Mouse (Mus musculus) yolk sac, embryonic 10.5 days (tissue): ENCODE data around the gene Slc25a38.
A peak's percentile ranks its signal among the peaks of the same experiment; 100 is the strongest.

Experiments
- DNase-seq: peaks from one replicate; pipeline ENCODE4 v3.0.0-alpha.2; 2017; ENCODE audit warnings: low spot score

Gene Slc25a38

DNA sequence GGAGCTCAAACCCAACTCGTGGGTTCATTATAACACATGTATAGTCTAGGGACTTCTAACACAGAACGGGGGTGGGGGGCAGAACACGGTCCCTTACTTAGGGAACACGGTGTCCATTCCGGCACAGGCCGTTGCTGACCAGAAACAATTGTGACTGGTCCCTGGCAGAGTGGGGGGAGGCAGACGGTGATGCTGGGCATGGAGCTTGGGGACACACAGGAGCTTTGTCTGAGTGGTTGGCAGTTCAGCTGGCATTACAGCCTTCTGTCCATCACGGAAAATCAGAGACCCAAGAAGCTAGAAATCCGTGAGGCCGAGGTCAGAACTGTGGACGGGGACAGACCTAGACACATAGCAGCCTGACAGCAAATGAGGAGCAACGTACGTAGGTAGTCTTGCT, 34.3 kb downstream of the Slc25a38 start:
- no peak for DNase-seq

DNA sequence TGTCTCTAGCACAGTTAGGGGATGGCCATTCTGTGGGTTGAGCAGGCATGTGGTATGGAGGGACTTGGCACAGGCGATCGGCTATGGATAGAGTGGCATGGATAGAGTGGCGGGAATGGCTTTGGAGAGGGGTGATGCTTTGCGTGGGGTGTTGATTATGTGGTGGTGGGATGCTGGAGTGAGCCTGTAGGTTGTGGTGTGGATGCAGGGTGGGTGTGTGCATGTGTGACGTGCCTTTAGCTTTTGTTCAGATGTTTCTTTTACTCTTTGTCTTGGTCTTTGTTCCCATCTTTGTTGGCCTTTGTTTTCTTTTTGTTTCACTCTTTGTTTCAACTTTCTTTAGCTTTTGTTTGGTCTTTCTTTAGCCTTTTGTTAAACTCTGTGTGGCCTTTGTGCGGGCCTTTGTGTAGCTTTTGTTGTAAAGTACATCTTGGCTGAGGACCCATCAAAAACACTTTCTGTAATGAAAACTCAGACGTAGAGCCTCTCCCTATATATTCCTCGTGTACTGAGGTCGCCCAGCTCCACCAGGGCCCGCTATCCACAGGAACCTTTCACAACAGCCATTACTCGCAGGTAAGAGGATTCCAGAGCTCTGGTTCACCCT, 39.2 kb downstream of the Slc25a38 start, which contains the start of gene Mobp:
Mobp (plus strand) TSS at position 486 of the 607 bp plus-strand sequence.
- DNase-seq, result no peak

DNA sequence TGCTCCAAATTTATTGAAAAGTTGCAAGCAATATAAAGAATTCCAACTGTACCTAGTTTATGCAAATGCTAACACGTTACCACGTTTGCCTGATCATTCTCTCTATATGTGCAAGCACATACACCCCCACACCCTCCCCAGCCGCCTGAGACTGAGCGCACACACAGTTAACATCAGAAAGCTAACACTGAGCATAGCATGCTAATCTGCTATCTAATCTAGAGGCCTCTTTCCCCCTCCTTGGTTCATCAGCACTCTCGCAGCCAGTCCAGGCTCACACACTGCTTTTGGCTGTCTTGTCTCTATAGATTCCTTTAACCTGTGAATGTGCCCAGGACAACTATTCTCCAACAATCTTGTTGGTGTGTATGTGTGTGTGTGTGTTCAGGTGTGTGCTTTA, 41.0 kb downstream of the Slc25a38 start:
- no peak for DNase-seq

DNA sequence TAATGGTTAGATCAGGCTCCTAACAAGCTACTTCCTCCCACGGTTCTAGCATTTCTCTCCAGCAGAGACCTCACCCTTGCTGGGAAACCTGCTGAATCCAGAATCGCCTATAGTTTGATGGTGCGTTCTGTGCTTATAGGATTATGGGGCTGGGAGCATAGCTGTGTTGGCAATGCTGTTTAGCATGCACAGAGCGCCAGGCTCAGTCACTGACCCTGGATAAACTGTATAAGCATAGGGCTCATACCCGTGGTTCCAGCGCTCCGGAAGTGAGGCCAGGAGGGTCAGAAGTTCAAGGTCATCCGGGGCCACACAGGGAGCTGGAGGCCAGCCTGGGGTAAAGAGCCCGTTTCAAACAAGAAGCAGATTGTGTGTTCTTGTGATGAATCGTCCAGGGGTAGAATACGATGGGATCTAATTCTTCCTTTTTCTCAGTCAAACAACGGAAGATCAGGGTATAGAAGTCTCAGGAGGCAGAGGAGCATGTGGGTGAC, 41.8 kb downstream of the Slc25a38 start:
- DNase-seq, result no peak

DNA sequence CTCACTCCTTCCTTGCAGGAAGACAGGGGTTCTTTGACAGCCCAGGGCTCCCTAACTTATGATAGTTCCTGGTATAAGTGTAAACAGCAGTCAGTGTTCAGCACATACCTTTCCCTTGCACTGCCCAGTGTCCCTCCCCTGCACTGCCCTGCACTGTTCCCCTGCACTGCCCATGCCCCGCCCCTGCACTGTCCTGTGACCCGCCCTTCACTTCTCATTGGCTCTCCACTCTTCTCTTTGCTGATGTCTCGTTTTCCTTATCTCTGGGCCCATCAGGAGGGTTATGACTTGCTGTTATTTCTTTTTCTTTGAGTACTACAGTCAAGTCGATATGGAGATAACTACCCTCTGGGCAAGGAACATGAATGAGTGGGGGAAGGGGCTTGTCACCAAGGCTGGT, 47.9 kb downstream of the Slc25a38 start:
- DNase-seq, result no peak

DNA sequence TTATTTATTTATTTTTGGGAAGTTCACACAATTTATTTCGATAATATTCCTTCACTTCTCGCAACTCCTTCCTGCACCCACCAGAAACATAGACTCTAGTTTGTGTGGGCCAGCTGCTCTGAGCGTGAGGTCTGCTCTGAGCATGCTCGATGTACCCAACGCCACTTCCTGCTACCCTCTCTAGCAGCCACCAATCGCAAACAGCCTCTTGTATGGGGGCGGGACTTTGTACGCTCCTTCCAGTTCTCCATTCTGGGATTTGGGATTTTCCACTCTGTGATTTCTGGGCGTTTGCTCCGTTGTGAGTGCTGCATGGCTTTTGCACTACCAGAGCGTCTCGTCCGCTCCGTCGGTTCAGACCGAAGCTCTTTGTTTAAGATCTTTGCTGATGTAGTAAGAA, 53.7 kb downstream of the Slc25a38 start:
- no peak for DNase-seq

DNA sequence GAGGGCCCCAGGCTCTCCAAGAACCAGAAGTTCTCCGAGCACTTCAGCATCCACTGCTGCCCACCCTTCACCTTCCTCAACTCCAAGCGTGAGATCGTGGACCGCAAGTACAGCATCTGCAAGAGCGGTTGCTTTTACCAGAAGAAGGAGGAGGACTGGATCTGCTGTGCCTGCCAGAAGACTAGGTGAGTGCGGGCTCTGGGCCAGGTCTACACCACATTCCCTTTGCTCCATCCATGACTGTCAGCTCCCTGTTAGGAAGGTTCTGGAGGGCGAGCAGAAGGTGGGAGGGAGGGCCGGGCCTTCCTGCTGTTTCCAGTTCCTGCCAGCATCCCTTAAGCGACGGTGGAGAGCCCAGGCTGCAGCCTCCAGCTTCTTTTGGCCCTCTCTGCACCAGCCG, 57.7 kb downstream of the Slc25a38 start:
- no peak for DNase-seq

DNA sequence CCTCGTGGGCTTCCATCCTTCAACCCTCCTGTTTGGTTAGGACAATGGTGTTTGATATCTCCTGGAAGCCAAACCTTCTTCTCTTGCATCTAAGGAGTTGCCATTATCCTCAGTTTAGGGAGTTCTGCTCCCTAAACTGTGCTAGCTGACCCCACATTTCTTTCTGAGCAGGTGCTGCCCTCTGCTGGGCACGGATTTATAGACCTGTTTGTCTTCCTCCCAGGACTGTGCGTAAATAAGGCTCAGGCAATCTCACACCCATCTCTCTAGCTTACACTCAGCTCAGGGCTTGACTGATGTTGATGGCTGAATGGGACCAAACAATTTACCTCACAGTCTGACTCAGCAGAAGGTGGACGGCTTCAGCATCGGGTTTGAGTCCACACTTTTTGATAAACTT, 61.1 kb downstream of the Slc25a38 start:
- peak; percentile 11 for DNase-seq
